Mouse (Mus musculus) cerebellum, adult 11-12 months (tissue): ENCODE results near the gene Spata2.

Experiments used
- DNase-seq: peaks from one replicate; pipeline ENCODE4 v3.0.0; 2022

Gene Spata2

GRCm38 (mm10) chr2:167479501-167479900 is 13.2 kb downstream of the Spata2 start:
- no peak for DNase-seq

GRCm38 (mm10) chr2:167478128-167478527 is 14.6 kb downstream of the Spata2 start:
- no peak for DNase-seq

GRCm38 (mm10) chr2:167476762-167477161 is 15.9 kb downstream of the Spata2 start:
- DNase-seq, result no peak

- DNase-seq, result peak; percentile 93
Observed at GRCm38 (mm10) chr2:167476200-167476688, 16.4 kb downstream of the Spata2 start.

GRCm38 (mm10) chr2:167475596-167475995 is 17.1 kb downstream of the Spata2 start:
- DNase-seq, result peak; percentile 68

GRCm38 (mm10) chr2:167474218-167474617 is 18.5 kb downstream of the Spata2 start:
- no peak for DNase-seq

GRCm38 (mm10) chr2:167471585-167471984 is 21.1 kb downstream of the Spata2 start:
- DNase-seq, result peak; percentile 99

- DNase-seq, result peak; percentile 81
Observed at GRCm38 (mm10) chr2:167470611-167471010, 22.1 kb downstream of the Spata2 start.

GRCm38 (mm10) chr2:167468444-167468843 is 24.2 kb downstream of the Spata2 start:
- DNase-seq, result no peak

- DNase-seq, result no peak
Observed at GRCm38 (mm10) chr2:167467214-167467613, 25.5 kb downstream of the Spata2 start.

GRCm38 (mm10) chr2:167465951-167466350 is 26.7 kb downstream of the Spata2 start:
- DNase-seq, result no peak

- DNase-seq, result no peak
Observed at GRCm38 (mm10) chr2:167463802-167464201, 28.9 kb downstream of the Spata2 start.

- peak; percentile 81 for DNase-seq
Observed at GRCm38 (mm10) chr2:167462954-167463353, 29.7 kb downstream of the Spata2 start.

- peak; percentile 91 for DNase-seq
Observed at GRCm38 (mm10) chr2:167459071-167459865, 33.4 kb downstream of the Spata2 start.

- no peak for DNase-seq
Observed at GRCm38 (mm10) chr2:167458548-167458947, 34.1 kb downstream of the Spata2 start.

- DNase-seq, result peak; percentile 93
Observed at GRCm38 (mm10) chr2:167457213-167457612, 35.5 kb downstream of the Spata2 start.

GRCm38 (mm10) chr2:167456361-167457020 is 36.2 kb downstream of the Spata2 start:
- DNase-seq, result peak; percentile 80

- DNase-seq, result peak; percentile 67
Observed at GRCm38 (mm10) chr2:167453814-167454213, 38.9 kb downstream of the Spata2 start.

- peak; percentile 78 for DNase-seq
Observed at GRCm38 (mm10) chr2:167450647-167451046, 42.0 kb downstream of the Spata2 start.

GRCm38 (mm10) chr2:167449331-167450275 is 43.1 kb downstream of the Spata2 start:
- peak; percentile 78 for DNase-seq

- DNase-seq, result no peak
Observed at GRCm38 (mm10) chr2:167447629-167448028, 45.1 kb downstream of the Spata2 start.

- no peak for DNase-seq
Observed at GRCm38 (mm10) chr2:167447207-167447606, 45.5 kb downstream of the Spata2 start.
